Mouse (Mus musculus) liver, embryonic 15.5 days (tissue): ENCODE measurements around the gene Wwox. TPM values are rescaled to one million over a fixed set of nuclear protein-coding genes. Genes with fewer than 3 reads are reported as not detected.

Experiments
- ATAC-seq: fragments of 200-750 bp; cut with Nextera tagmentation; 2 replicates; pipeline ENCODE4 v1.8.0; 2017; ENCODE audit warnings: moderate number of reproducible peaks, mild to moderate bottlenecking, moderate library complexity; ENCODE audit not compliant: insufficient read depth
- H3K27ac ChIP-seq: fragments of 300-500 bp; sonication (generic); replicated peaks from 2 replicates; pipeline ENCODE4 v1.5.1; 2015; ENCODE audit warnings: mild to moderate bottlenecking, inconsistent platforms
- H3K27me3 ChIP-seq: fragments of 300-500 bp; sonication (generic); 2 replicates; pipeline ENCODE4 v1.6.1; 2015; ENCODE audit warnings: mild to moderate bottlenecking, inconsistent platforms
- H3K36me3 ChIP-seq: fragments of 300-500 bp; sonication (generic); replicated peaks from 2 replicates; pipeline ENCODE4 v1.6.1; 2015; ENCODE audit warnings: moderate library complexity, mild to moderate bottlenecking, inconsistent platforms
- H3K4me1 ChIP-seq: fragments of 300-500 bp; sonication (generic); replicated peaks from 2 replicates; pipeline ENCODE4 v1.6.1; 2015; ENCODE audit warnings: inconsistent platforms
- H3K4me2 ChIP-seq: fragments of 300-500 bp; sonication (generic); 2 replicates; pipeline ENCODE4 v1.6.1; 2015; ENCODE audit warnings: moderate library complexity, mild to moderate bottlenecking, inconsistent platforms
- H3K4me3 ChIP-seq: fragments of 300-500 bp; sonication (generic); replicated peaks from 2 replicates; pipeline ENCODE4 v1.5.1; 2015; ENCODE audit warnings: mild to moderate bottlenecking, inconsistent platforms
- H3K9ac ChIP-seq: fragments of 300-500 bp; sonication (generic); 2 replicates; pipeline ENCODE4 v1.6.1; 2015; ENCODE audit warnings: moderate library complexity, mild to moderate bottlenecking, inconsistent platforms
- H3K9me3 ChIP-seq: fragments of 300-500 bp; sonication (generic); replicated peaks from 2 replicates; pipeline ENCODE4 v1.6.1; 2016; ENCODE audit warnings: inconsistent platforms
- WGBS: fragments of 180-500 bp; shearing (Covaris S2); methylation state at CpG from one replicate; pipeline ENCODE4 v1.1.7; 2015; ENCODE audit warnings: mixed read lengths; ENCODE audit not compliant: insufficient replicate concordance; 5-methylcytosine and 5-hydroxymethylcytosine counted together
- polyA plus RNA-seq: library from polyadenylated mRNA; unstranded; fragments of >200 nt; fragmentation: Nextera tagmentation; extraction: Ambion mirVana; gene quantifications from 2 replicates; pipeline ENCODE4 v1.2.1, GENCODE M21; 2015

The Wwox gene
- polyA plus RNA-seq, 1 experiment from 2014 or later: 3.5 TPM

DNA sequence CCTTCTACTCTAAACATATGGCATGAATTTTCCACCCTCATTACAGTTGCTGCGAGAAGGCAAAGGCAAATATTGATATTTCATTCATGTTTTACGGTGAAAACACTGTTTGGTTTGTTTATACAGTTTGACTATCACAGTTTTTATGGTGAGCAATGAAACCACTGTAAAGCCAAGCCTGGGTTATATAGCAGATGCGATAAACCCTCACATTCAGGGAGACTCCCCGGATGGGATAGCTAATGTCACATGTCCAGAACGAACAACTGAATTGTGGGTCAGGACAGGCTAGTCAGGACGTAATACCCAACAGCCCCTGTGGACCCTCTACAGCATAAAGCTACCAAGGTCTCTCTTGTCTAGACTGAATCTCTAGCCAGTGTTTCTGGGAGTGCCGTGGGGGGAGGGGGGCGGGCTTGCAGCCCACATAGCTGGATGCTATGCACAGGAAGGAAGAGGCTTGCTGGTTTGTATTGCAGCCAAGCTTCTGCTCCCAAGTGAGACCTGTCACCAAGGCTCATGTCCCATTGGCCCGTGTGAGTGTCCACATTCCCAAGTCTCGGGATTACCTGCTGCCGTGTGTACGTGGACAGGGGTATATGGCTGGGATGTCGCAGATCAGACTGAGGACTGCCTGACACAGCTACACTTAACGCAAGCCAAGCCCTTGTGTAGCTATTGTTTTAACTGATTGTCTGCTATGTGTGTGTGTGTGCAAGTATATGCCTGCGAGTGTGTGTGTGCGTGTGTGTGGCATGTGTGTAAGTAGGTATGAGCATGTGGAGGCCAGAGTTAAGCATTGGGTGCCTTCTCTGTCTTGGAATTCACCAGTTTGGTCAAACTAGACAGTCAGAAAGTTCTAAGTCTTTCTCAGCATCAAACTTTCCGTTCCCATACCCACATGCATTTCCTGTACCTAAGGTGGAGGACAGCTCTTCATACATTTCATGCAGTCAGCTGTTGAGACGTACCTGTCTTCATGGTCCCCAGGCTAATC is 66.2 kb downstream of the Wwox start:
- 62% methylated on average over 18 of the region's 18 CpGs for WGBS
- Histone ChIP-seq H3K27ac (no peak overlapping the region), H3K9ac (no peak overlapping the region), H3K4me1 (no peaks in the 10 kb centered on the region), H3K27me3 (no peaks in the 10 kb centered on the region), H3K9me3 (no peaks in the 10 kb centered on the region), H3K4me3 (no peak overlapping the region), H3K36me3 (no peaks in the 10 kb centered on the region), H3K4me2 (no peak overlapping the region)
- no peak for ATAC-seq

- WGBS: 68% methylated on average over 7 of the region's 7 CpGs
- H3K36me3 ChIP-seq: no peaks in the 10 kb centered on the region
- ATAC-seq: no peak
Observed at GRCm38 (mm10) chr8:114507404-114507803, 67.9 kb downstream of the Wwox start.

DNA sequence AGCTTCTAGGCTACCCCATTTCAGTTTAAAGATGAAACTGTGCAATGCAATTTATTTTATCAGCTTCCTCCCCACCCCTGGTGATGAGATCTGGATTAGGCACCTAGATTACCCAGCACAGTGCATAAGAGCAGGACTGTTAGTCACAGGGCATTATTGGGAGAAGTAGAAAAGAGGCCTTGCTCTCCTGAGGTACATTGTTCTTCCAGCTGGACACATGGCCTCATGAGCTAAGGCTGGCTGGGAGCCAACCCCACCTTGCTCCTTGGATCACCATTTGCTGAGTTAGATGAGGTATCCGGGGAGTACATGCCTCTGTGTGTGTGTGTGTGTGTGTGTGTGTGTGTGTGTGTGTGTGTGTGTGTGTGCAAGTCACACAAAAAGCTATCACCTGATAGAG is 70.8 kb downstream of the Wwox start:
- ATAC-seq: no peak
- Histone ChIP-seq H3K9me3 (no peaks in the 10 kb centered on the region), H3K36me3 (no peaks in the 10 kb centered on the region), H3K4me2 (no peak overlapping the region), H3K27me3 (no peaks in the 10 kb centered on the region), H3K27ac (no peak overlapping the region), H3K9ac (no peak overlapping the region), H3K4me3 (no peak overlapping the region), H3K4me1 (no peaks in the 10 kb centered on the region)
- WGBS: 65% methylated on average over 1 of the region's 1 CpGs

More at GRCm38 (mm10) chr8:114507404-114507803, 67.9 kb downstream of the Wwox start:
- H3K27me3 ChIP-seq: no peaks in the 10 kb centered on the region
- H3K9me3 ChIP-seq: no peaks in the 10 kb centered on the region
- no peaks in the 10 kb centered on the region for H3K4me1 ChIP-seq
- H3K9ac ChIP-seq: no peak overlapping the region
- H3K4me3 ChIP-seq: no peak overlapping the region
- H3K4me2 ChIP-seq: no peak overlapping the region
- H3K27ac ChIP-seq: no peak overlapping the region

DNA sequence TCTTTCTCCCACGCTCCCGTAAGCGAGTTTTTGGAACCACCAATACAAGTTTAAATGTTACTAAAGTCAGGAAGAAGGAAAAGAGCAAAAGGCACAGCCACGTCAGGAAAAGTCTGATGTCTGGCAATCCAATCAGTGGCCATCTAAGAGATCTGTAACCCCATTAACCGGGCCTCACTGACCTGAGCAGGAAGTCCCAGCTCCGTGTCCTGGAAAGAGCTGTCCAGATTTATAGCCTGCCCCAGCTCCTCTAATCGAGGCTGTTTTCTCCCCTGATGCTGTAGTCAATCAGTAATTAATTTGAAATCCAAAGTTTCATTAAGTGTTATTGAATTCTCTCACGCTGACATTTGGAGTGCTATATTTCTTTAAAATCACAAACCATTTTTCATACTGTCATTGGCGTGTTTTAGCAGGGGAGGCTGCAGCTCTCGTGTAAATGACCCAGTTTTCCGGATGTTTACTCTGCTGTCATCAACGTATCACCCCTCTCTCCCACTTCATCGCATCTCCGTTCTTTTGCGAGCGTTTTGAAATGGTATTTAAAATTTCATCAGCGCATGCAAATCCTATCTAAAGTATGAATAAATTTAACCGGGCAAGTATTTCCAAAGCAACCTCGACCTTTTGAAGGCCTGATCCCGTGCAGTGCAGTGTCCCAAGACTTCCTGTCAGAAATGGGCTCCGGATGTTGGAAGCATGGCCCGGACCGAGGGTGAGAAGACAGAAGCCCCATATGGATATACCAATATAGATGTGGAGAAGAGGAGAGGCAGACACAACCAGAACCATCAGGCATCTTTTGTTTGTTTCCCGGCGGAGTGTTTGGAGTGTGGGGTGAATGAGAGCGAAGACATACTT is 72.8 kb downstream of the Wwox start:
- 75% methylated on average over 26 of the region's 26 CpGs for WGBS

GRCm38 (mm10) chr8:114514692-114515091 is 75.2 kb downstream of the Wwox start:
- H3K27ac ChIP-seq: no peak overlapping the region
- H3K27me3 ChIP-seq: no peaks in the 10 kb centered on the region
- no peaks in the 10 kb centered on the region for H3K4me1 ChIP-seq
- no peak for ATAC-seq
- 75% methylated on average over 11 of the region's 11 CpGs for WGBS
- no peak overlapping the region for H3K4me3 ChIP-seq
- no peaks in the 10 kb centered on the region for H3K36me3 ChIP-seq
- no peak overlapping the region for H3K4me2 ChIP-seq
- no peaks in the 10 kb centered on the region for H3K9me3 ChIP-seq
- no peak overlapping the region for H3K9ac ChIP-seq

More for the DNA sequence above, 72.8 kb downstream of the Wwox start:
- Histone ChIP-seq H3K9me3 (no peaks in the 10 kb centered on the region), H3K27ac (no peak overlapping the region), H3K4me2 (no peak overlapping the region), H3K4me3 (no peak overlapping the region), H3K4me1 (no peaks in the 10 kb centered on the region), H3K9ac (no peak overlapping the region), H3K27me3 (no peaks in the 10 kb centered on the region), H3K36me3 (no peaks in the 10 kb centered on the region)
- ATAC-seq: no peak

DNA sequence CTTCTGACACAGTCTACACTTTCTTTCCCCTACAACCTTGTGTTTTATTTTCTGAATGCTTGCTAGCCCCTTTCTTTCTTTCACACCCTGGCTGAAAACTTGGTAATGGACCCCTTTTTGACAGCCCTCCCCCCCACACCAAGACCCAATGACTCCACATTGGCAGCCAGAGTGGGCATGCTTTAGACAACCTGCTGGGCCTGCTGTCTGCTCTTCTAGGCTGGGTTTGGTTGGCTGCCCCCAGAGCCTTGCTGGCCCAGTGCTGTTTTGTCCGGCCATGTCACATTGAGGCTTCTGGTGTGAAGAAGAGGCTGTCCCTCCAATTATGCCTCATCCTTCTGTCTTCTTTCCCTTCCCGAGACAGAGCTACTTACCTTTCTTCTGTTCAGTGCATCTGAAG is 83.6 kb downstream of the Wwox start:
- no peak overlapping the region for H3K9ac ChIP-seq
- H3K4me1 ChIP-seq: no peaks in the 10 kb centered on the region
- no peaks in the 10 kb centered on the region for H3K27me3 ChIP-seq
- ATAC-seq: no peak
- H3K9me3 ChIP-seq: no peaks in the 10 kb centered on the region
- WGBS: 51% methylated on average over 2 of the region's 2 CpGs
- no peak overlapping the region for H3K27ac ChIP-seq
- H3K36me3 ChIP-seq: no peaks in the 10 kb centered on the region
- no peak overlapping the region for H3K4me2 ChIP-seq
- no peak overlapping the region for H3K4me3 ChIP-seq

GRCm38 (mm10) chr8:114526626-114527267 is 87.3 kb downstream of the Wwox start:
- no peak for ATAC-seq
- no peaks in the 10 kb centered on the region for H3K36me3 ChIP-seq
- H3K9ac ChIP-seq: no peak overlapping the region
- no peaks in the 10 kb centered on the region for H3K9me3 ChIP-seq
- WGBS: 66% methylated on average over 15 of the region's 15 CpGs
- no peaks in the 10 kb centered on the region for H3K27me3 ChIP-seq
- H3K27ac ChIP-seq: no peak overlapping the region
- no peak overlapping the region for H3K4me3 ChIP-seq
- no peaks in the 10 kb centered on the region for H3K4me1 ChIP-seq
- no peak overlapping the region for H3K4me2 ChIP-seq

DNA sequence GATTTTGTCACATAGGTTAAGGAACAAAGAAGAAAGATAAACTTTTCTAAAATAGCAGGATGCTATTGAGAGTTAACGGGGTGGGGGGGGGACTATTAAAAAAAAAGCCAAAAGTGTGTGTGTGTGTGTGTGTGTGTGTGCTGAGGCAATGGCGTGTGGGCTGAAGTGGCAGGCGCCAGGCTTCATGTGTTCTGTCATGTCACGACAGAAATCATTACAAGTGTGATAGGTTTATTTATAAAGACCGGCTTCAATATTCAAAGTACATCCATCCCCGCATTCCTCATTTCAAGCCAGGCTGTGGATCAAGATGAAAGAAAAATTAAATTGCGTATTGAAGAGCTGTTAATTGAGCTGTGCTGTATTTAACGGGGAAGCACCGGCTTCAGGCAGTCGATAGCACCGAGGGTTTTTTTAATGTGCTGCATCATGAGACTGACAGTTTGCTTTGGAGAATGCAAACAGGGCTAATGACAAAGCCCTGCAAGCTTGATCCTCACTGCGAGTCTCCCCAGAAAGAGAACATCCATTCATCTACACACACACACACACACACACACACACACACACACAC is 88.3 kb downstream of the Wwox start:
- no peak overlapping the region for H3K4me3 ChIP-seq
- no peak overlapping the region for H3K27ac ChIP-seq
- H3K9me3 ChIP-seq: no peaks in the 10 kb centered on the region
- no peaks in the 10 kb centered on the region for H3K4me1 ChIP-seq
- no peak overlapping the region for H3K9ac ChIP-seq
- ATAC-seq: no peak
- no peaks in the 10 kb centered on the region for H3K27me3 ChIP-seq
- H3K4me2 ChIP-seq: no peak overlapping the region
- H3K36me3 ChIP-seq: no peaks in the 10 kb centered on the region
- WGBS: 70% methylated on average over 12 of the region's 12 CpGs

DNA sequence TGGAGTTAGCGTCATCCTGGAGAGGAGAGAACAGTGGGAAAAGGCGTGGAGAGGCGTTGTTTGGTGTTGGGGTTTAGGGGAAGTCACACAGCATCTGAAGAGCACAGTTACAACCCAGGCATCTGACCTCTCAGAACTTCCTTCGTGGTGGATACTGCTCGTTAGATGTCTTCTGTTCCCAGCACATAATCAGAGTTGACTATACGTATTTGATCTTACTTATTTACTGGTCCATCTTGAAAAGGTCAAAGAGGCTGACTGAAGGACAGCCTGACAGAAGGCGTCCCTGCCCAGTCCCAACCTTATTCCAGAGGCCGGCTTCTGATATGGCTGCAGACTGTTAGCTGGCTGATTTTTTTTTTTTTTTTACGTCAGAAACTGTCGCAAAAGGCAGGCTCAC is 90.1 kb downstream of the Wwox start:
- H3K36me3 ChIP-seq: no peaks in the 10 kb centered on the region
- H3K27me3 ChIP-seq: no peaks in the 10 kb centered on the region
- WGBS: 60% methylated on average over 10 of the region's 10 CpGs
- H3K4me1 ChIP-seq: no peaks in the 10 kb centered on the region
- no peaks in the 10 kb centered on the region for H3K9me3 ChIP-seq
- no peak for ATAC-seq
- no peak overlapping the region for H3K27ac ChIP-seq
- no peak overlapping the region for H3K4me2 ChIP-seq
- no peak overlapping the region for H3K4me3 ChIP-seq
- H3K9ac ChIP-seq: no peak overlapping the region

DNA sequence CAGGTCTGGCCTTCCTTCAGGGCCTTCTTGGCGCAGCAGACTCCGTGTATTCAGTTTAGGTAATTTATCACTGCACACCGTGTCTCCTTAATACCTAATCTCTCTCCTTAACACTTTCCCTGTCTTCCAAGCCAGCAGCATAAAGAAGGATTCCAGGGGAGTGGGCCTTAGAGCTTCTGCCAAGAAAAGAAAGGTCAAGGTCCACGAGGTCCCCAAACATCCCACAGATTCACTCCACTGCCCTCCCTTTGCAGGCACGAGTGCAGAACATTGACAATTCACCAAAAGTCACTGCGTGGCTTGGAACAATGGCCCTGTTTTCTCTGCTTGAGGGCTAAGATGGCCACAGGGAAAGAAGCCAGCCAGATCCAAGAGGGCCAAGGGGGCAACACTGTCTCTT is 96.7 kb downstream of the Wwox start:
- Histone ChIP-seq H3K36me3 (no peaks in the 10 kb centered on the region), H3K4me1 (no peaks in the 10 kb centered on the region)

More for the DNA sequence above, 96.7 kb downstream of the Wwox start:
- Histone ChIP-seq H3K27me3 (no peaks in the 10 kb centered on the region), H3K4me2 (no peak overlapping the region), H3K4me3 (no peak overlapping the region), H3K9me3 (no peaks in the 10 kb centered on the region), H3K27ac (no peak overlapping the region), H3K9ac (no peak overlapping the region)
- WGBS: 63% methylated on average over 6 of the region's 6 CpGs
- ATAC-seq: no peak
